Mouse (Mus musculus) liver, embryonic 15.5 days (tissue): ENCODE results near the gene Rab14. TPM values are rescaled to one million over a fixed set of nuclear protein-coding genes. Genes with fewer than 3 reads are reported as not detected.
A peak's percentile ranks its signal among the peaks of the same experiment; 100 is the strongest.

Experiments
- ATAC-seq: fragments of 200-750 bp; cut with Nextera tagmentation; 2 replicates; pipeline ENCODE4 v1.8.0; 2017; ENCODE audit warnings: moderate number of reproducible peaks, mild to moderate bottlenecking, moderate library complexity; ENCODE audit not compliant: insufficient read depth
- H3K27ac ChIP-seq: fragments of 300-500 bp; sonication (generic); replicated peaks from 2 replicates; pipeline ENCODE4 v1.5.1; 2015; ENCODE audit warnings: mild to moderate bottlenecking, inconsistent platforms
- H3K27me3 ChIP-seq: fragments of 300-500 bp; sonication (generic); 2 replicates; pipeline ENCODE4 v1.6.1; 2015; ENCODE audit warnings: mild to moderate bottlenecking, inconsistent platforms
- H3K36me3 ChIP-seq: fragments of 300-500 bp; sonication (generic); replicated peaks from 2 replicates; pipeline ENCODE4 v1.6.1; 2015; ENCODE audit warnings: moderate library complexity, mild to moderate bottlenecking, inconsistent platforms
- H3K4me1 ChIP-seq: fragments of 300-500 bp; sonication (generic); replicated peaks from 2 replicates; pipeline ENCODE4 v1.6.1; 2015; ENCODE audit warnings: inconsistent platforms
- H3K4me2 ChIP-seq: fragments of 300-500 bp; sonication (generic); 2 replicates; pipeline ENCODE4 v1.6.1; 2015; ENCODE audit warnings: moderate library complexity, mild to moderate bottlenecking, inconsistent platforms
- H3K4me3 ChIP-seq: fragments of 300-500 bp; sonication (generic); replicated peaks from 2 replicates; pipeline ENCODE4 v1.5.1; 2015; ENCODE audit warnings: mild to moderate bottlenecking, inconsistent platforms
- H3K9ac ChIP-seq: fragments of 300-500 bp; sonication (generic); 2 replicates; pipeline ENCODE4 v1.6.1; 2015; ENCODE audit warnings: moderate library complexity, mild to moderate bottlenecking, inconsistent platforms
- H3K9me3 ChIP-seq: fragments of 300-500 bp; sonication (generic); replicated peaks from 2 replicates; pipeline ENCODE4 v1.6.1; 2016; ENCODE audit warnings: inconsistent platforms
- WGBS: fragments of 180-500 bp; shearing (Covaris S2); methylation state at CpG from one replicate; pipeline ENCODE4 v1.1.7; 2015; ENCODE audit warnings: mixed read lengths; ENCODE audit not compliant: insufficient replicate concordance; 5-methylcytosine and 5-hydroxymethylcytosine counted together
- polyA plus RNA-seq: library from polyadenylated mRNA; unstranded; fragments of >200 nt; fragmentation: Nextera tagmentation; extraction: Ambion mirVana; gene quantifications from 2 replicates; pipeline ENCODE4 v1.2.1, GENCODE M21; 2015

The Rab14 gene
- polyA plus RNA-seq, 1 experiment from 2014 or later, result 111 TPM

DNA sequence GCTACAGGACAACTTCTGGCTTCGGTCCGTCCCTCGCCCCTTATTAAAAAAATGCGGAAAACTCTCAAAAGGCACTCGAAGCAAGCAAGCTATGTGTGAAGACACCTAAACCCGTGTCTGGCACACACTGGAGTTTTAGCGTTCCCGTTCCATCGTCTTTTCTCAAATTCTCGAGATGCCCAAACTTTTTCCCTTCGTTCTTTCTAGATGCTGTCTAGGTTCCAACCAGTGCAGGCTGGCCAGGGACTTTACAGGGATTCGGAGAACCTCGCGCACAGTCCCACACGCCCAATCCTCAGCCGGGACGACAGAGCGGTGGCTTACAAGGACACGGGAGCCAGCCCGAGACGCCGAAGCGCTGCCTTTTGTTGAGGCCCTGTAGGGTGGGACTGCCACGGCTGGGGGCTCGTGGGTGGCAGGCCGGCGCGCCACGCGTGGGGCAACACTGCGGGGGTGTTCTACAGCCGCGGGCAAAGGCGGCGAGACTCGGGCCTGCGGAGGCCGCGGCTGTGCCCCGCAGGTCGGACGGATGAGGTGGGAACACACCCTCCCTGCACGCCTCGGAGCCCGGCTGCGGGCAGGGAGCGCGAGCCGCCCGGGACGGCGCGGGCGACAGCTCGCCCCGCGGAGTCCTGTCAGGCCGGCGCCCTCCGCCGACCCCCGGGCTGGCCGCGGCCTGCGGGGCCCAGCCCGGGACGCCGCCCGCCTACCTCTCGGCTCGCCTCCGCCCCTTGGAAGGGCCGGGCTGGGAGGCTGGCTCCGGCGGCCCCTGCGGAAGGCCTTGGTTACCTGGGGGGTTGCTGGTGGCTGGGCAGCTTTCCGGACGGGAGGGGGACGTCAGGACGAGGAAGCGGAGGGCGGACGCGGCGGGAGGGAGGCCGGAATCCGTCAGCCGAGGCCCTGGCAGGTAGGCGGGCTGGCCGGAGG, 686 bp downstream of the Rab14 start:
- H3K4me3 ChIP-seq, result peak overlapping the region; percentile 91
- H3K9me3 ChIP-seq, result no peaks in the 10 kb centered on the region
- H3K27me3 ChIP-seq, result no peaks in the 10 kb centered on the region
- H3K27ac ChIP-seq, result peak overlapping the region; percentile 95
- under 1% methylated on average over 89 of the region's 90 CpGs for WGBS
- H3K36me3 ChIP-seq, result no peaks in the 10 kb centered on the region
- peak overlapping the region; percentile 93 for H3K4me2 ChIP-seq
- ATAC-seq, result peak; percentile 70
- peaks cover 35% of the 10 kb centered on the region for H3K4me1 ChIP-seq
- peak overlapping the region; percentile 92 for H3K9ac ChIP-seq

DNA sequence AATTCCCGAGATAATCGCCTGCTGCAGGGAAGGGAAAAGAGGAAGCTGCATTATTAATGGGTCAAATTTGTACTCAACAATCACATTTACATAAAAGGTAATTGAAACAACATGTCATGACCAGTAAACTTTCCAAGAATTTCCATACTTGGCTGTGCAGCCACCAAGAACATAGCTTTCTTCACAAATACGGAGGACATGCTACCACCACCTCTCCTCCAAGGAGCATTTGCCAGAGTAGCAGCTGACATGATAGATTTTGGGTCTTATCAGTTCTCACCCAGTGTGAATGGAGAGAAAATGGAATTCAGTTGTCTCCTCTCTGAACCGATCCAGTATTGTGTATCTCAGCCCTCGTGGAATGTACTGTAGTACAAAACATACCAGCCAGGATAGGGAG, 1.4 kb downstream of the Rab14 start:
- Histone ChIP-seq H3K4me1 (peaks cover 38% of the 10 kb centered on the region), H3K27ac (peak overlapping the region; percentile 95), H3K36me3 (0 out of 2 replicates have a peak, but pooled peaks cover 3% of the 10 kb centered on the region), H3K4me2 (peak overlapping the region; percentile 93), H3K27me3 (no peaks in the 10 kb centered on the region), H3K9me3 (no peaks in the 10 kb centered on the region), H3K4me3 (peak overlapping the region; percentile 91), H3K9ac (peak overlapping the region; percentile 92)
- no peak for ATAC-seq
- WGBS, result under 1% methylated on average over 5 of the region's 5 CpGs

DNA sequence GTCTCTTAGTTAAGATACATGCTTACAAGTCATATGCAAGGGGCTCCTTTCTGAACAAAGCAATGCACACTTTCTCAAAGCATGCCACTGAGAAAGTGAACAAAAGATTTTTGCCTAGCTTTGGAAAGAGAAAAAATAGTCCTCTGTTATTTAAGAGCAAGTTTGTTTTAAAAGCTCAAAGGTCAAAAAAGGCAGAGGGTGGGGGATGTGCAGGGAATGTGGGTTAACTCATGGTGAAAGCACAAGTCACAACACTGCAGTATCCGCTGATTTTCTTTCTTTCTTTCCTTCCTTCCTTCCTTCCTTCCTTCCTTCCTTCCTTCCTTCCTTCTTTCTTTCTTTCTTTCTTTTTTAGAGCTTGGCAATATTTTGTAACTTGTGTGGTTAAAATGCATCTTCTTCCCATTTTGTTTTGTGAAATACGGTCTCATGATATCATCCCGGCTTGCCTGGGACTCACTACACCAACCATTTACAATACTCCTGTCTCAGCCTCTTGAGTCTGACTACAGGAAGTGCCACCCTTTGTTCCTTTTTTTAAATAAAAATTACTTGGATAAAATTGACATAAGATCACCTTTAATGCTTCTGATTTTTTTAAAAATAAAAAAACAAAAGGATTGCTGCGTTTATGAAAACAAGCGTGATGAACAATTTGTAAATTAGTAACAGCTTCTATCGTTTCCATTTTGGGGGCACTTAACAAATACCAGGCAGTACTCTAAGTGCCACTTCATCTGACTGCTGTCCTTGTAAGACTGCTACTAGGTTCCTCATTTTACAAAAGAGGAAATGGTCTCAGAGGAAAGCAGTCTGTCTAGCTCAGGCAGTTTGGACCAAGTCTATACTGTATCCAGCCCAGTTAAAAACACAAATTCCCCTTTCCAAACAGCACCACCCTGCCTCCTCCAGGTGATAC, 5.0 kb downstream of the Rab14 start:
- Histone ChIP-seq H3K9me3 (no peaks in the 10 kb centered on the region), H3K27ac (peak overlapping the region; percentile 72; the same call in 1 of the 2 replicates), H3K4me3 (no peak overlapping the region), H3K36me3 (peaks cover 15% of the 10 kb centered on the region), H3K4me1 (peaks cover 35% of the 10 kb centered on the region), H3K27me3 (no peaks in the 10 kb centered on the region), H3K4me2 (peak overlapping the region; percentile 35), H3K9ac (no peak overlapping the region)
- ATAC-seq, result no peak
- WGBS, result 21% methylated on average over 6 of the region's 6 CpGs

DNA sequence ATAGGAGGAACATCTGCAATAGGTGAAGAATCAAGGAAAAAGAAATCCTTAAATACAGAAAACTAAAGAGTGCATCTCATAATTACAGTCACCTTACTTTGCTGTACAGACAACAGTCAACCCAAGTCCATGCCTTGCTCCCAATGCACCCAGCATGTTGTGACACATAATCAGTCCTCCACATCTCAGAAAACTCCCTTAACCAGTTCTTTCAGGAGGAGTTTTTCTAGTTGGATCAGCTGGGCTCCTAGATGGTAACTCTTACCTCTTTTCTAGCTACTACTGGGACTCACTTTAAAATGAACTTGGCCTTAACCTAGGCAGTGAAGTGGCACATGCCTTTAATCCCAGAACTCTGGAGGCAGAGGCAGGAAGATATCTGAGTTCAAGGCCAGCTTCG, 6.9 kb downstream of the Rab14 start:
- H3K4me3 ChIP-seq, result no peak overlapping the region
- H3K9ac ChIP-seq, result no peak overlapping the region
- no peaks in the 10 kb centered on the region for H3K9me3 ChIP-seq
- ATAC-seq, result no peak
- 0 out of 2 replicates have a peak overlapping the region, but pooled peaks have one; percentile 55 for H3K27ac ChIP-seq
- H3K27me3 ChIP-seq, result no peaks in the 10 kb centered on the region
- peaks cover 33% of the 10 kb centered on the region for H3K36me3 ChIP-seq
- H3K4me1 ChIP-seq, result peaks cover 27% of the 10 kb centered on the region
- WGBS, result 52% methylated on average over 1 of the region's 1 CpGs
- no peak overlapping the region for H3K4me2 ChIP-seq

DNA sequence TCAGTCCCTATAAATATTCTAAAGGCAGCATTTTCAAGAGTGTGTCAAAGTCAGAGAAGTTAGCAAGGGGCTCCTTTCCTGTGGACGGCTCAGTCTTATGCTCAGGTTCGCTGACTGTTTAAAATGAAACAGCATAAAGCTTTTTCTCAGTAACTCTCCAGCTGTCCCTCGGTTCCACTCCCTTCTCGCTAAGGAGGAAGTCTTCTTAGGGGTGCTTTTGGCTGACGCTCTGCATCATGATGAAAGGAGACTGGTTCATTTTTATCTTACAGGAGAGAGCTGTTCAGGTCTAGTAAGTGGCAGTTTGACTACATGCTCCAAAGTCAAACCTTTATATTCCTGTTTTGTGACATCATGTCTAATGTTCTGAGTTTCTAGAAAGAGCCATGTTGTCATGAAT, 12.0 kb downstream of the Rab14 start:
- WGBS, result 68% methylated on average over 5 of the region's 5 CpGs
- no peak overlapping the region for H3K27ac ChIP-seq
- no peaks in the 10 kb centered on the region for H3K27me3 ChIP-seq
- no peak overlapping the region for H3K9ac ChIP-seq
- H3K4me3 ChIP-seq, result no peak overlapping the region
- no peak for ATAC-seq
- peaks cover 3% of the 10 kb centered on the region for H3K4me1 ChIP-seq
- H3K9me3 ChIP-seq, result no peaks in the 10 kb centered on the region
- H3K4me2 ChIP-seq, result no peak overlapping the region
- H3K36me3 ChIP-seq, result peaks cover 67% of the 10 kb centered on the region

DNA sequence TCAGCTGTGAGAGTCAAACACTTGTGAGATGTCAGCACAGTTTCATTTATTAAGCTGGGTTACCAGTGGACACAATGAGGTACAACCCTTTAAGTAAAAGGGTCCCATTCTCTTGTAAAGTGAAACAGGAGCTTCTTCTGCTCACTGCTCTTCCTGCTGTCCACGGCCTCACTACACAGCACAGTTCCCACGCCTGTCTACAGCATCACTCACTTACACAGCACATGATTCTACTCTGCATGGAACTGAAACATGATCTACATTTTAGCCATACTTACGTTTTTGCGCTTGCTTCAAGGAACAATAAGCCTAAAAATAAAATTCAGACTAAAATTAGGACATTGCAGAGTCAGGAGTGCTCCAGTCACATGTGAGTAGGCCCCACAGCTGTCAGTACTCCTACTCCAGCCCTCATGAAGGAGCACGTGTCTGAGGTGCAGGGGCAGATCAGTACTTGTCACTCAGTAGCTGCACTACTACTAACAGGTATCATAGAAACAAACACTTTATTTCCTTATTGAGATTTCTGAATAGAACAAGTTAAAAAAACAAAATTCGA, 17.7 kb downstream of the Rab14 start:
- Histone ChIP-seq H3K4me1 (0 out of 2 replicates have a peak, but pooled peaks cover 3% of the 10 kb centered on the region), H3K27ac (no peak overlapping the region), H3K36me3 (peaks cover 83% of the 10 kb centered on the region)

DNA sequence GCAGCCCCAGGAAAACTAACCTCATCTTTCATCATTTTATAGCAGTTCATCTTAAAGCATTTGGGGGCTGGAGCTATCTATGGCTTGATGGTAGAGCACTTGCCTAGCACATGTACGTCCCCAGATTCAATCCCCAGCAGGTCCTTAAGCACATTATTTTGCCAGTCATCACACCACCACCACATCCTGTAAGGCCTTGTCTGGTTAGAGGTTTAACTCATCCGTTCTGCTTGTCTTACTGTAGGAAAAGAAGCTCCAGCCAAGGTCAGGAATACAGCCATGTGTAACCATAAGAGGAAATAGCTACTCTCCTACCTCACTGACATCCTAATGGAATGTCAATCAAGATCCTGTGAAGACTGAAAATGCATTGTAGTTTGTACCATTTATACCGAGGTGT, 22.8 kb downstream of the Rab14 start:
- Histone ChIP-seq H3K4me1 (peaks cover 13% of the 10 kb centered on the region; the same call in 1 of the 2 replicates), H3K9ac (no peak overlapping the region), H3K9me3 (no peaks in the 10 kb centered on the region), H3K36me3 (peaks cover 91% of the 10 kb centered on the region), H3K27me3 (no peaks in the 10 kb centered on the region), H3K4me2 (no peak overlapping the region), H3K27ac (no peak overlapping the region), H3K4me3 (no peak overlapping the region)
- ATAC-seq, result no peak
- 68% methylated on average over 3 of the region's 3 CpGs for WGBS

More for the DNA sequence above, 17.7 kb downstream of the Rab14 start:
- WGBS, result 82% methylated on average over 6 of the region's 6 CpGs
- Histone ChIP-seq H3K9ac (no peak overlapping the region), H3K27me3 (no peaks in the 10 kb centered on the region), H3K9me3 (no peaks in the 10 kb centered on the region), H3K4me3 (no peak overlapping the region), H3K4me2 (no peak overlapping the region)
- ATAC-seq, result no peak

DNA sequence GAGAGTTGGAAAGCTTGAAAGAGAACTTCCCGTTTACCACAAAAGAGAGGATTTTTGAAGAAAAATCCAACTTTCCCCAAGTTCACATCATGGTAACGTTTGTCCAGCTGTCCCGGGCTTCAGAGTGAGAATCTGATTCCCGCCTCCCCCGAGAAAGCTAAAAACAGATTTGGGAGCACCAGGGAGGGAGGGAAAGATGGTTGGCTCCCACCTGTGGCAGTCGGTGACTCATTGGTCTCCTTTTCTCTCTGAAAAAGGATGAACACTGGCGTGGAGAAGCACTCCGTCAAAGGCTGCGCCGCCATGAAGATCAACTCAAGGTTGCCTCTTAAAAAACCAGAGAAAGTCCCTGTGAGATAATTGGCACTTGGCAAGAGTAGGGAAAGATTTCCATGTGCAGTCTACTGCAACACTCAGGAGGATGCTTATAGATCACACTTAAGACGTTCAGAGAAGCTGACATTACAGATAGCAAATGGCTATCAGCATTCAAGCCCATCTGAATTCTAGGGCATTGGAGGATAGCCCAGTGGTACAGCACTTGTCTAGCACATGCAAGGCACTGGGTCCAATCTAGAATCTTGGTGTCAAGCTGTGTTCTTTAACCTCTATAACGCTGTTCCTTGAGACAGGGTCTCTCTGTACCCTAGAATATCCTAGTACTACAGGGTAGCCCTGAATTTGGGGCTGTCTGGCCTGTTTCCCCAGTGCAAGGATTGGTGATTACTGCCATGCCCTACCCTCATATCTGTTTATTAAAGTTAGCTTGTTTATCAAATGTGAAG, 25.4 kb downstream of the Rab14 start:
- no peak for ATAC-seq
- Histone ChIP-seq H3K4me2 (no peak overlapping the region), H3K4me3 (no peak overlapping the region), H3K36me3 (peaks cover 93% of the 10 kb centered on the region), H3K9me3 (no peaks in the 10 kb centered on the region), H3K9ac (no peak overlapping the region), H3K27ac (no peak overlapping the region; the same call in 1 of the 2 replicates), H3K27me3 (no peaks in the 10 kb centered on the region), H3K4me1 (peaks cover 13% of the 10 kb centered on the region; the same call in 1 of the 2 replicates)
- 83% methylated on average over 12 of the region's 12 CpGs for WGBS

DNA sequence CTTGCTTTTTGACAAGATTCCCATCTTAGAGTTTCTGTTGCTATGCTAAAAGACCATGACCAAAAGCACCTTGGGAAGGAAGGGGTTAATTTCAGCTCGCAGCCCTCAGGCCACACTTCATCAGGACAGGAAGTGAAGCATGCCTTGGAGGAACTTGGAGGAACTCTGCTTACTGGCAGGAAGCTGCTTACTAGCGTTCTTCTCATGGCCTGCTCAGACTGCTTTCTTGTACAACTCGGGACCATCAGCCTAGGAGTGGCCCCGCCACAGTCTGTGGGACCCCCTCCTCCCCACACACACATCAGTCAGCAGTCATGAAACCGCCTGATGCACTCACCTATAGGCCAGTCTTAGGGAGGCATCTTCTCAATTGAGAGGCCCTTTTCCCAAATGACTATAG, 26.8 kb downstream of the Rab14 start:
- Histone ChIP-seq H3K27ac (no peak overlapping the region), H3K36me3 (peaks cover 92% of the 10 kb centered on the region), H3K4me1 (peaks cover 13% of the 10 kb centered on the region; the same call in 1 of the 2 replicates), H3K9ac (no peak overlapping the region), H3K4me3 (no peak overlapping the region), H3K27me3 (no peaks in the 10 kb centered on the region), H3K4me2 (no peak overlapping the region), H3K9me3 (no peaks in the 10 kb centered on the region)
- WGBS, result 27% methylated on average over 5 of the region's 5 CpGs
- ATAC-seq, result no peak

DNA sequence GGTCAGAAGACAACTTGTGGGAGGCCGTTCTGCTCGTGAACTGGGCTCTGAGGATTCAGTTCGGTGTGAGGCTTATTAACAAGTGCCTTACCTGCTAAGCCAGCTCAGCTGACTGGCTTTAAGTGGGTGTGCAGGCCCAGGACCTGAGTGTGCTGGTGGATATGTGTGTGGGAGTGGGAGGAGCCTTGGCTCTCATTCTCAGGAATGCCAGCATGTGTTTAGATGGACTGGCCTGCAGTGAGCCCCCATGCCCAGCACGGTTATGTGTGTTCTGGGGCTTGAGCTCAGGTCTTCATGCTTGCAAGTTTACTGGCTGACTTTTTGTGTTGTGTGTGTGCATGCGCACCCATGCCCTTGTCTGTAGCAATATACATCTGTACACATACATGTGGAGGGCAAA, 27.3 kb downstream of the Rab14 start:
- H3K36me3 ChIP-seq, result peaks cover 88% of the 10 kb centered on the region
- H3K27me3 ChIP-seq, result no peaks in the 10 kb centered on the region
- H3K9me3 ChIP-seq, result no peaks in the 10 kb centered on the region
- 80% methylated on average over 5 of the region's 5 CpGs for WGBS
- H3K9ac ChIP-seq, result no peak overlapping the region
- H3K4me2 ChIP-seq, result no peak overlapping the region
- no peak for ATAC-seq
- H3K27ac ChIP-seq, result no peak overlapping the region
- peaks cover 13% of the 10 kb centered on the region; the same call in 1 of the 2 replicates for H3K4me1 ChIP-seq
- H3K4me3 ChIP-seq, result no peak overlapping the region
